Mouse (Mus musculus): ENCODE measurements around the gene Hprt.

DNA sequence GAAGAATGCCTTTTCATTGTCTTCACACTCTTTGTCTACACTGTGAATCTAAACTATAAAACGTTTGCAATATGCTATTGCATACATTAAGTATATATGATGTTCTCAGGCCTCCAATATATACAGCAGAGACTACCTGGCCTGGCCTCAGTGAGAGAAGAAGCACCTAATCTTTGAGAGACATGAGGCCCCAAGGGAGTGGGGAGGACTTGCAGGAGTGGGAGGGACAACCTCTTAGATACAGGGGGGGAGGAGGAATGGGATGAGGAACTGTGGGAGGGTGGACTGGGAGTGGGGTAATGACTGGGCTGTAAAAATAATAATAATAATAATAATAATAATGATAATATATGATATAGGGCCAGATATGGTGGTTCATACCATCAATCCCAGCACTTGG is 9.4 kb upstream of the Hprt start:
- TF ChIP-seq CTCF (conservative IDR thresholded peaks at IDR 0.05; ENCODE audit: low read length) (no peak), NANOG (IDR thresholded peaks at IDR 0.05; ENCODE audit: borderline replicate concordance, low read length) (no peak)
